Mouse (Mus musculus): Measurements from ENCODE around the gene Cntfr.

DNA sequence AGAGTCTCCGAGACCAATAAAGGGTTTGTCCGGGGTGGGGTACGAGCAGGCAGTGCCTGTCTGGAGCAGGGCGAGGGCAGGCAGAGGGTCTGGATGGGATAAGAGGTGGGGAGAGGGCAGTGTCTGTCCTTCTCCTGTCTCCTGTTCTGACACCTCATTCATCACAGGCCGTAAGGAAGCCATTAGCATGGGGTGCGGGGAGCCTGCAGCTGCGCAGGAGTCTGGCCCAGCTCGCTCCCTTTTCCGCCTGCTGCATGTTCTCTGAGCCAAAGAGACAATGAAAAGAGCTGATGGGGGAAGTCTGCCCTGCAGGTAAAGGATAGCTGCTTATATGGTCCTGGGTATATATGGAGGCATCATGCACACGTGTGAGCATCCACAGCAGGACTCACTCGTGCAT lies 34.2 kb downstream of the Cntfr start:
- TF ChIP-seq EP300 (optimal IDR thresholded peaks at IDR 0.05) (no peak), CTCF (IDR thresholded peaks at IDR 0.05; ENCODE audit: low read depth) (no peak)
